Mouse (Mus musculus) embryonic fibroblast, embryonic 13.5 days (primary cell): Measurements from ENCODE around the gene Frem2.

ENCODE experiments used
- CTCF ChIP-seq: IDR thresholded peaks from 2 replicates; pipeline ENCODE4 v1.5.1; 2011; ENCODE audit warnings: mild to moderate bottlenecking, control low read depth, low read length, moderate library complexity, borderline replicate concordance; ENCODE audit not compliant: insufficient read depth
- POLR2A ChIP-seq: IDR thresholded peaks from 2 replicates; pipeline ENCODE4 v1.6.1; 2011; ENCODE audit warnings: low read depth, mild to moderate bottlenecking, control low read depth, low read length, moderate library complexity

DNA sequence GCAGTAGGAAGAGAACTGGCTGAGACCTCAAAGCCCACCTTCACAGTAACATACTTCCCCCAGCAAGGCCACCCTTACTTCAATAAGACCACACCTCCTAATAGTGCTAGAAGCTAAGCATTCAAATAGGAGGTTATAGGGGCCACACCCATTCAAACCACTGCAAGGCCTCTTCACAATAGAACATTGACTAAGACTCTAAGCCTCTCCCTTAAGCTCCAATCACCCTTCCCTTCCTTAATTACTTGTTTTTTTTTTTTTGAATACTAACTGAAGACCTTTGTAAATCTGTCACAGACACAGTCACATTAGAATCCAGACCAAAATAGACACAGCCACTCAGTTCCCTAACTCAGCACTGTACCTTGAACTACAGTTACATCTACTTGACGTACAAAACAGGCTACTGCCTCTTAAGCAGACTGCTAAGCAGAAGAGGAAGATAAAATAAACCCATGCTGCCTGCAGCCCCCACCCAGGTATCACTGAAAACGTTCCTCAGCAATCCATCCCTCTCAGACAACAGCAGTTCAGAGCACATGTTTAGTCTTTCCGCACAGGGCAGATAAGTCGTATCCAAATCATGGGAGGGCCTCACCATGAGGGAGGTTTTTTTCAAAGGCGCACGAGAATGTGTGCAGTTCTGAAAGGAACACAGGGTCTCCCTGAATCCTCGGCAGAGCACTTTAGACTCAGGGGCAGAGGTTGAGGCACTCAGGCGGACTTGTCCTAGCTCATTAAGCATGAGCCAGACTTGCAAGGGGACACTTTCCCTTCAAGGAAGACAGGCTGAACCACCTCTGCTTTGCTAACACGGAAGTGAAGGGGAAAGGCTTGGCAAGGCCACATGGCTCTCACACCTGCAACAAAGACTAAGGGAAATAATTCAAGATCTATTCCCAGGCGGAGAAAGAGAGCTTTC is 101.9 kb downstream of the Frem2 start:
- TF ChIP-seq CTCF (no peak), POLR2A (no peak)
